Mouse (Mus musculus) urinary bladder, postnatal 25 days (tissue): Measurements from ENCODE around the gene Hdgfl1.

ENCODE experiments used
- DNase-seq: peaks from one replicate; pipeline ENCODE4 v3.0.0; 2022; ENCODE audit warnings: low spot score

The Hdgfl1 gene

DNA sequence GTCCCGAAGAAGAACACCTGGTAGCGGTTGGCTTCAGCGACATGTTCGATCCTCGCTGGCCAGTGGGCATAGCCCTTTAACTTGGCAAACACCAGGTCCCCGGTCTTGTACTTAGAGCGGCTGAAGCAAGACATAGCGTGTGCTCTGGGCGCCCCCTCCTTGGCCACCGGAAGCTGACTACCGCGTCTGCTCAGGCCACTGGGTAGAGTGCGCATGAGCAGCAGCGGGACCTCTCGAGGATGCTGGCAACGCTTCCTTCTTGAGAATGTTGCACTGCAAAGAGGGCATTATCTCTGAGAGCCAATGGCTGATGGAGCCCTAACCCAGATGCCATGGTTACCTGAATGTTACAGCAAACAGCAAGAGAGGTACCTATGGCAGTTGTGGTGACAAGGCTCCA is at the start of gene Hdgfl1:
Gene Hdgfl1 (minus strand): TSS at position 211 of the 400 bp plus-strand sequence.
- DNase-seq: no peak

DNA sequence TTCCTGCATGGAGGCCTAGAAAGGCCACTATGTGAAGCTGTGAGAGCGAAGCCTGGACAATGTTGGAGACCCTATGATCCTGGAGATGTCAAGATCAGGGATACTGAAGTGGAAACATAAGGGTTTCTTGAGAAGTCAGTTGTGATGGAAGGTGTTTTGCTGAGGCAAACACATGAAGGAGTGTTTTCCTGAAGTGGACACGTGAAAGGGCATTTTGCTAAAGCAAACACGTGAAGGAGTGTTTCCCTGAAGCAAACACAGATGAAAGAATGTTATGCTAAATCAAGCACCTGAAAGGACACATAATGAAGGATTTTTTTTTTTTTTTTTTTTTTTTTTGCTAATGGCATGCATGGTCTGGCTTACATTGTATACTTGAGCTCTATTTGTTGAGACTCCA is 25.5 kb upstream of the Hdgfl1 start:
- DNase-seq: no peak

DNA sequence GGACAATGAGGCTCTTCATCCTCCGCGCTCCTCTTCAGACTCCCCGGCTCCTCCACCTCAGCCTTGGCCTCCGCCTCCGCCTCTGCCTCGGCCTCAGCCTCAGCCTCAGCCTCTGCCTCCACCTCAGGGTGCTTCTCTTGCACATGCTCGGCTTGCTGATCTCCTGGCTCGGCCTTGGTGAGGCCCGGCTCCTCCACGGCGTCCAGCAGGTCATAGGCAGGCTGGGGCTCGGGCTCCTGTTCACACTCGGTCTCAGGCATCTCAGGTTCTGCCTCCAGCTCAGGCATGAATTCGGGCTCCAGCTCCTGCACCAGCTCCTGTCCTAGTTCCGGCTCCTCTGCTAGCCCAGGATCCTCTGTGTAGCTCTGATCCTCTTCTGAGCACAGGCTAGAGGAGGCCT is 541 bp downstream of the Hdgfl1 start:
- DNase-seq: no peak

DNA sequence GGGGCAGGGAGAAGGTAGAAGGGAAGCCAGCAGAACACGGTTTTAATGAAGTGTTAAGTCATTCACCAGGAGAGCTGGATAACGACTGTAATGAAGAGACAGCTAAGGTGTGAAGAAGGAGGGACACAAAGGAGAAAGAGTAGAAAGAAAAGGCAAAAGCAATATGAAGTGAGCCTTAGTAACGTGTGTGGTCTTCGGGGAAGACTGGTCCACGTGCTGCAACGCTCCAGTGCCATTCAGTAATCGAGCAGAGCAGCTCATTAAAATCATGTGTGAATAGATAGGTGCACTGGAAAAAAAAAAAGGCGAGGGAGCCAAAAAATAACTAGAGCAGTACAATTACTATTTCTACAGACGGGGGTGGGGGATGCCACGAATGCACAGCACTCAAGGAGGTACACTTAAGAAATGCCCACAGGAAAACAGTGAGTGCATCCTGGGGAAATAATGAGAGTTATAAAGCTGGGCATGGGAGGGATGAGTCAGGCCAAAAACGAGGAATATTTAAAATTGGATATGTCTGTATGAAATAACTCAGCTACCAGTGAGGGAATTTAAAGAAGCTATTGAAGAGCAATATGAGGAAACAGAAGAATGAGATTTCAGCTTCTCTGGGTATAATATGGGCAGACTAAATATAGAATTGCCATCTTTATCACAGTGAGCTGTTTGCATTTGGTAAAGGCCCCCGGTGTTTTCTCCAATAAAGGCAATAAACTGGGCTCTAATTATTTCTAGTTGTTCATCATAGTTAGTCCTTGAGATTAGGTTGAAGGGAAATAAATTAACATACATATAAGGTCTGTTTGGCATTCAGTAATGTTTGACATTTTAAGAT is 7.8 kb downstream of the Hdgfl1 start:
- no peak for DNase-seq

DNA sequence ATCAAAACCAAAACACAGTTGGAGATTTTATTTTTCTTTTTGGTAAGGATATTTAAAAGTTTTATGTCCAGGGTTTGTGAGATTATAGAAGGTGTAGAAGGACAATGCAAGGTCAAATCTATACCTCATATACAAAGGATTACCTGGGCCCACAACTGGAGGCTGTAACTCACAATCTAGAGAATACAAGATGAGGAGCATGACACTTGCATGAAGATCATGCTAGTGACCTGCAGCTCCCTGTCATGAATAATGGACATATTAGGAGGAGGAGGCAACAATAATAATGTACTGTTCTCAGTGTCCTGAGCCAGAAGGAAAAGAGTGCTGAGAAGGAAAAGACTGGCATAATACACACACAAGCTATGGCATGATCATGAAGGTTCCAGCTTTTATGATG is 17.1 kb downstream of the Hdgfl1 start:
- DNase-seq: no peak

DNA sequence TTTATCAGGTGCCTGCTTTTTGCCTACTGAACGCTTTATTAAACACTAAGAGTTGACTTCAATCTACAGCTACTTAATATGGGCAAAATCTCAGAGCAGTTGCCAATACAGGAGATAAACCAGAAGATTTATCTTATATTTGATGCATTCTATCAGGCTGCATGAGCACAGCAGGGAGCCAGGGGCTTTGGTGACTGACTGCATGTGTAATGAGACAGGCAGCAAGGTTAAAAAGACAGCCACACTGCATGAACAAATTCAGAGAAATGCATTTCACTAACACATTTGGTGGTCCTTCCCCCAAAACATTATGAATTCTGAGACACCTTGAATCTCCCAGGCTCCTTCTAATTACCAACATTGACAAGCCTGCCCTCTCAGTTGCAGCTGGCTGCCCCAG is 17.6 kb downstream of the Hdgfl1 start:
- DNase-seq: no peak

DNA sequence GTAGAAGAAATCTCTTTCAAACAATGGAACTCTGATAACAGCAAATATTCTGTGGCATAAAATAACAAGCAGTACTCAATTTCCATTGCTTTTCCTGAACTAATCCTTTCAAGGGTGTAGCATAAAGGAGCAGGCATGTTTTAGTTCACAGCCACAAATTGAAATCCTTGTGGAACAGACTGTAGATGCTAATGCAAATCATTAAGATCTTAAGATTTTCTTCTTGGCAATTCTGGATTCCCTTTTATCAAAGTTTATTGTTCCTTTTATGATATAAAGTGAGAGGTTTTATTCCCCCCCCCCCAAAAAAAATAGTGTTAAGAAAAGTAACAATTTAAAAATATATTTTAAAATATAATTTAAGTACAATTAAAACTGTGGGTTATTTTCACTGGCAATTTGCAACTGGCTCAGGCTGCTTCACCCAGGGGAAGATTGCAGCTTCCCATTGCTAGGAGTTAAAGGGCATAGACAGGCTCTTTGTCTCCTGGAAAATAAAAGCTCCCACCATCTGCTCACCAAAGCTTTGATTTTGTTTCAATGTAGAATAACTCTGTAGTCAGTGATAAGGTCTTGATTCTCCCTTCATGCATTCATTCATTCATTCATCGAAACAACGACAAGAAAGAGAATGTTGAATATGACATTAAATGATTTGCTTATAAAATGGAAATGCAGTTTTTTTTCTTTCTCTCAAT is 24.1 kb downstream of the Hdgfl1 start:
- DNase-seq: no peak

DNA sequence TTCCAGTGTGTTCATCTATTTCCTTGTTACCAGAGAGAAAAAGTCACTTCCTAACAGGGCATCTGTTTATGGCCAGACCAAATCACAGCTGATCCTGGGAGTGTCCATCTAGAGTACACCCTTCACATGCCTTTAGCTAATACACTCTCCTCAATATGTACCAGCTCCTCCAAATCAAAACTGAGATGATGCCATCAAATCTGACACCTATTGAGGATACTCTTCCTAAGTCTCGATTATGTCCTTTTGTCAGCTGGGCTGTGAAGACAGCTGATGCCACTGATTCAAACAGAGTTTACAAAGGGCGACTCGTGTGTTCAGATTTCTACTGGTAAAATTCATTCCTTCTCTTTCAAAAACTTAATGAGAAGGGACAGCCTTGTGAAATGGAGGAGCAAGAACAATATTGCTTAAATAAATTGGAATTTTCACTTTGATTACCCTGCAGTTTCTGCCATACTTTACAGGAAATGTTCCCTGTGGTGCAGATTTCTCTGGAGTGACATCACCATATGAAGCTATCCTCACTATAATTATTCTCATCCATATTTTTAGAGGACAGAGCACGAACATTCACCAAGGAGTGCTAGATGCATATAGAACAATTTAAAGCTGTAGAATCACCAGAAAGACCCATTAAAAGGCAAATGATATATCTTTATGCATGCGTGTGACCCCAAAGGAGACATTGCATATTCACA is 24.8 kb downstream of the Hdgfl1 start:
- DNase-seq: no peak

DNA sequence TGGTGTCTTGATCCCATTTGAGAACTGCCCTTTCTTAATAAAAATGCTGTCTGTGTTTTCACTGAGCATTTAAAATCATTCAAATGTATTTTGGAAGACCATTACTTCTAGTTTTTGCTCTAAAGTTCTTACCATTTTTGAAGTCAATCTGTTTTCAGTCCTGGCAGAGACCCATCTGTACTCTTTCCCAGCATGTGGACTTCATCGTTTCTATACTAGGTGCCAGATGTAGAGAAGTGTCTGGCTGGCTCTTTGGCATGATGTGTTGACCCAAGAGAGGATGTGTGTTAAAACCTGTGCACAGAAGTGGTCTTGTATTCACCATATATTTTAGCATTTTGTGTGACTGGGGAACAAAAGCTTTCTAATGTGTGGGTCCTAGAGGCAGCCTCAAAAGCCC is 25.9 kb downstream of the Hdgfl1 start:
- no peak for DNase-seq

DNA sequence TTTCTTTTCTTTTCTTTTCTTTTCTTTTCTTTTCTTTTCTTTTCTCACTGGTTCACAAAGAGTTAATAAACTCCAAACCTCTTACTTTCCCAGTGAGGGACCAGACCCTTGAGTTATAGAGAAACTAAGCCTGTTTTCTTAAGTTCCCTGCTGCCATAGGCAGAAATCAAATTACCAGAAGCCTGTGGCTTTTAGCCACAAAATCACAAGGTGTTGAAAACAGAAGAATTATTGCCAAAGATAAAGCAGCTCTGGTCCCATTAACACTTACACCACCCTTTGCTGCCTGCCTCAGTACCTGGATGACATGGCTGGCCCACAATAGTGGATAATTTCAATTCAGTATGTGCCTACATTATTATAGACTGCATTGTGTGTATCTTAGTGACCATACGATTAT is 35.0 kb downstream of the Hdgfl1 start:
- no peak for DNase-seq

DNA sequence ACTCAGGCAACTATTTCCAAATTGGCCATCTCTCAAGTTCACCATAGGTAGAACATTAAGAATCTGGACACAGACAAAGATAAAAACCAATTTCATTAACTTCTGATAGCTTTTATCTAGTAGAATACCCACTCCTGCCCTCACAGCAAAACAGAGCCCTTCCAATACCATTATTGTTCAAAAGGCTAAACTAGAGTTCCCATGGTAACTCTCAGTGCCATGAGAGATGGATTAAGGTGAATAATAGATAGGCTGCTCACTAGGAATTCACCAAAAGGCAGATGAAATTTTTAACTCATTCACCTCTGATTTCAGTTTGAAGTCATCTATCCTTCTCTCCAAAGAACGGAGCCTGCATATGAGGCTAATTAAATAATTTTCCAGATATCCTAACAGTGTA is 45.7 kb downstream of the Hdgfl1 start:
- no peak for DNase-seq

DNA sequence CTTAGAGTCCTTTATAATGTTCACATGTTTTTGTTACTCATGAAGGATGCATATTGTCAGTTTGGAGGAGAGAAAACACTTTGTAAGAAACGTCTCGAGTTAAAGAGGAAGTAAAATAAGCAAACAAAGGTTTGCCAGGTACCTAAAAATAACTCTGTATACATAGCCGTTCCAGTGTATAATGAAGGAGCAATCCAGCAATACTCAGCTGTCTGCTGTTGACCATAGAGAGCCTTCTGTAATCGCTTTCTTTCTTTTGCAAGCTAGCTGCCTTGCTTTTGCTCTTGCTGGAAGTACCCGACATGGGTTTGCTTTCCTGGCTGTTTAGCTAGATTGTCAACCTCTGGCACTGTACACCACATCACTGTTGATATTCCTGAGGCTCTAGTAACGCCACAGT is 48.6 kb downstream of the Hdgfl1 start:
- no peak for DNase-seq

DNA sequence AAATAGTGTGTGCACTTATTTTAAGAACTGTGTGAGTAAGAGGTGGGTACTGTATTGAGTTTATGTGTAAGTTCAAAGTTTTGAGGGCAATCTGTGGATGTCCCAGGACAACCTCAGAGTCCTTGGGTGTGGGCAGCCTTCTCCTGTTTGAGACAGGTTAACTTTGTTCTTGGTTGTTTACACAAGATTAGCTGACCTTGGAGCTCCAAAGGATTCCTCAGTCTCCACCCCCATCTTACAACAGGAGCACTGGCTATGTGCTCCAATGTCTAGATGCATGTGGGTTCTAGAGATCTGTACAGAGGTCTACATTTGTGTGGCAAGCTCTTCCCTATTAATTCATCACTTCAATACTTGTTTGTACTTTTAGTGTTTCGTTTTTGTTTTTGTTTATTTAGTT is 49.0 kb downstream of the Hdgfl1 start:
- DNase-seq: no peak

DNA sequence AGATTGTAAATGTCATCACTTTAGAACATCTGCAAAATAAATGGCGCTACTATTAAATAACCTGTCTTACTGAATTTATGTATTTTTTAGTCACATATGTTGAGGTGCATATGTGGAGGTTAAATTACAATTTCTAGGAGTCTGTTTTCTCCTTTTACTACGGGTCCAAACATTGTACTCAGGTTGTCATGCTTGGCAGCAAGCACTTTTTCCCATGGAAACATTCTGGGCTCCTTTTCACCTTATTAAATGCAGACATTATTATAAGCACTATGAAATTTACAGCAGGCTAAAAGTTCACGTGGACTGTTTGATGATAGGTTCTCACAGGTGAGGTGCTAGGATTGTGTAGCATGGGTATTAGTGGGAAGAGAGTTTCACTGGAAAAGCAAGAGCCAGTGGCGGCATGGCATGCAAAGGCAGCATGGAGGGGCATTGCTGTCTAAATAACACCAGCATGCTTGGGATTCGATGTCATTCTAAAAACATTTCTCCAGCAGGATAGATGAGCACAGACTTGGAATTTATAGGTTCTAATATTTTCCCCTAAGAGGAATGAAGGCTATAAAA is 50.7 kb downstream of the Hdgfl1 start:
- no peak for DNase-seq
